Mouse (Mus musculus) c-Kit-positive CD71-positive TER-119-positive erythroid progenitor cells, embryonic 14.5 days (primary cell): ENCODE data around the gene Mzf1.

ENCODE experiments used
- DNase-seq: peaks from one replicate; pipeline ENCODE4 v3.0.0-alpha.2; 2013; ENCODE audit warnings: low spot score

The Mzf1 gene

GRCm38 (mm10) chr7:13034148-13034977 lies 20.2 kb downstream of the Mzf1 start, which contains the start of gene Chmp2a:
Chmp2a (minus strand) TSS chr7:13034807.
- peak; percentile 96 for DNase-seq

GRCm38 (mm10) chr7:13033451-13034147 lies 21.0 kb downstream of the Mzf1 start:
- DNase-seq: no peak

GRCm38 (mm10) chr7:13032541-13032940 lies 22.0 kb downstream of the Mzf1 start:
- no peak for DNase-seq

- DNase-seq: no peak
These were observed 22.6 kb downstream of the Mzf1 start for GRCm38 (mm10) chr7:13031983-13032382.

GRCm38 (mm10) chr7:13031069-13031468 lies 23.5 kb downstream of the Mzf1 start:
- DNase-seq: no peak

GRCm38 (mm10) chr7:13028986-13029385 lies 25.6 kb downstream of the Mzf1 start:
- DNase-seq: no peak

- DNase-seq: no peak
These were observed 29.0 kb downstream of the Mzf1 start for GRCm38 (mm10) chr7:13025511-13026112.

- DNase-seq: no peak
These were observed 29.8 kb downstream of the Mzf1 start for GRCm38 (mm10) chr7:13024805-13025204.

- DNase-seq: peak; percentile 87
These were observed 30.4 kb downstream of the Mzf1 start for GRCm38 (mm10) chr7:13023928-13024731.

- DNase-seq: no peak
These were observed 31.6 kb downstream of the Mzf1 start for GRCm38 (mm10) chr7:13022773-13023535.

- DNase-seq: no peak
These were observed 39.3 kb downstream of the Mzf1 start for GRCm38 (mm10) chr7:13015217-13015616.

- no peak for DNase-seq
These were observed 40.2 kb downstream of the Mzf1 start for GRCm38 (mm10) chr7:13014275-13014839.

GRCm38 (mm10) chr7:13013671-13014070 lies 40.9 kb downstream of the Mzf1 start:
- no peak for DNase-seq

GRCm38 (mm10) chr7:13010005-13010908 lies 44.3 kb downstream of the Mzf1 start, which contains the start of gene Zbtb45:
Zbtb45 (minus strand) TSS chr7:13010034.
- DNase-seq: no peak

- peak; percentile 90 for DNase-seq
These were observed 45.2 kb downstream of the Mzf1 start for GRCm38 (mm10) chr7:13009143-13010004.

GRCm38 (mm10) chr7:13007341-13008092 lies 47.0 kb downstream of the Mzf1 start:
- no peak for DNase-seq

- no peak for DNase-seq
These were observed 48.0 kb downstream of the Mzf1 start for GRCm38 (mm10) chr7:13006531-13006930.

- DNase-seq: no peak
These were observed 48.6 kb downstream of the Mzf1 start for GRCm38 (mm10) chr7:13006011-13006410.
